Mouse (Mus musculus) small intestine, adult 2 months (tissue): ENCODE results near the gene Rap1a.

Experiments
- CTCF ChIP-seq: fragments of 200-500 bp; IDR thresholded peaks from 2 replicates; pipeline ENCODE4 v1.5.1; 2012; ENCODE audit warnings: low read depth, mild to moderate bottlenecking, control low read depth, inconsistent platforms, low read length, moderate library complexity, mixed read lengths; ENCODE audit not compliant: insufficient replicate concordance, insufficient read length; ENCODE audit errors: extremely low read depth
- POLR2A ChIP-seq: fragments of 200-500 bp; IDR thresholded peaks from 2 replicates; pipeline ENCODE4 v1.6.1; 2012; ENCODE audit warnings: low read depth, mild to moderate bottlenecking, control low read depth, inconsistent platforms, low read length, moderate library complexity

DNA sequence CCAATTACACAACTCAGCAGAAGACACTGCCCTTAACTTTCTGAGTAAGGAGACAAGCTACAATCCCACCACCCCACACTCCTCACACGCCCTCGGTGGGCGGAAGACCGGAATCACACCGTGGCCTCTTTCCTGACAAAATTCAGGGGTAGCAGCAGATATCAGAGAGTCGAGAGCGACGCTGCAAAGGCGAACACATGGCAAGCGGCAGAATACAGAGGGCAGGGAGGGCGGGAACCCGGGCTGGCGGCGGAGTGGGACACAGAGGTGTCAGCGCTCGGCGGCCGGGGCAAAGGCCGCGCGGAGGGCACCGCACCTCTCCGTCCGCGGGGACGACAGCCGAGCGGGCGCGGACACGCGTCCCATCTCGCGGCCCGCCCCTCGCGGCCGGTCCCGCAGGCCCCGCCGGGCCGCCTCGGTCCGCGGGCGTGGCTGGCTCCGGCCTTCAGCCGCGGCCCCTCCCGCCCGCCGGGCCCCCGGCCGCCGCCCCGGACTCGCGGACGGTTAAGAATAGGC, 403 bp downstream of the Rap1a start:
- TF ChIP-seq CTCF (no peak), POLR2A (no peak)
